8 mouse cellular contexts compared by ENCODE assay signal in the genomic region with DNA sequence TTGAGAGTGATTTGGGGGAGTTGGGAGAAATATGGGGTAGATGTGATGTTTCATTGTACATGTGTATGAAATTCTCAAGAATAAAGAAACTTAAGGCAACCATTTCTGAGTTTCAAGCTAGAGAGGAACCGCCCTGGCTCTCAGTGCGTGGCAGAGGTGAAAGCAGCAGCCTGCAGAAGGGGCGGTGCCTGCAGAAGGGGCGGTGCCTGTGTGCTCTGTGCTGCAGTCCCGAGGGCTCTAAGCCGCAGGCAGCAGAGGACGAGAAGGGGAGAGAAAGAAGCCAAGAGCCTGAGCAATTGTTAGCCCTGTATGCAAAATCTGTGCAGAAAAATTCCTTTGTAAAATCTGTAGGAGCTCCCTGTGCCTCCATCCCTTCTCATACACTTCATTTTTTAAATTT. TPM values are rescaled to one million over a fixed set of nuclear protein-coding genes. Genes with fewer than 3 reads are reported as not detected.
DNase-seq lines count a peak whose midpoint lies in the region; ATAC-seq lines count a peak whose summit lies in the region.

No protein-coding gene starts in this region.

- no peak overlapping the region for H3K4me2 ChIP-seq in neural tube, embryonic 11.5 days (ENCODE audit: low read depth)
- H3K4me2 ChIP-seq in kidney, embryonic 15.5 days = peak overlapping the region; percentile 22; the same call in 1 of the 2 replicates

- no peaks in the 10 kb centered on the region for H3K9me3 ChIP-seq in neural tube, embryonic 11.5 days (ENCODE audit: control insufficient read depth, low read length)
- H3K9me3 ChIP-seq in kidney, embryonic 15.5 days (replicated peaks) = no peaks in the 10 kb centered on the region

- 7% methylated on average over 7 of the region's 7 CpGs for WGBS in neural tube, embryonic 11.5 days
- 5% methylated on average over 7 of the region's 7 CpGs for WGBS in kidney, embryonic 15.5 days

- no peak overlapping the region for H3K4me3 ChIP-seq in neural tube, embryonic 11.5 days (ENCODE audit: low read depth, low read length)
- H3K4me3 ChIP-seq in kidney, embryonic 15.5 days (replicated peaks) = no peak overlapping the region

- peak; percentile 82; the same call in 1 of the 2 replicates for ATAC-seq in neural tube, embryonic 11.5 days (ENCODE audit: insufficient read depth, low FRiP score, low TSS enrichment)
- peak; percentile 87 for ATAC-seq in kidney, embryonic 15.5 days (replicated peaks; ENCODE audit: low FRiP score)

- no peaks in the 10 kb centered on the region for H3K27me3 ChIP-seq in neural tube, embryonic 11.5 days (ENCODE audit: control insufficient read depth, insufficient read depth, low read length)
- no peaks in the 10 kb centered on the region for H3K27me3 ChIP-seq in kidney, embryonic 15.5 days

- H3K4me1 ChIP-seq in neural tube, embryonic 11.5 days (ENCODE audit: control insufficient read depth, insufficient read depth, low read length) = no peaks in the 10 kb centered on the region
- H3K4me1 ChIP-seq in kidney, embryonic 15.5 days = no peaks in the 10 kb centered on the region; the same call in 1 of the 2 replicates

- H3K27ac ChIP-seq in neural tube, embryonic 11.5 days (ENCODE audit: low read depth, low read length) = no peak overlapping the region
- H3K27ac ChIP-seq in kidney, embryonic 15.5 days = no peak overlapping the region

- intact Hi-C loops in left cerebral cortex, postnatal 10 days (cut with DNase I) = no loop called here

- no peak overlapping the region for H3K9ac ChIP-seq in neural tube, embryonic 11.5 days (ENCODE audit: low read length)
- no peak overlapping the region for H3K9ac ChIP-seq in kidney, embryonic 15.5 days

- peak; percentile 46 for DNase-seq in neural tube, embryonic 11.5 days (ENCODE audit: low spot score)
- DNase-seq in neural tube, embryonic 10.5 days (ENCODE audit: extremely low spot score, low spot score) = no peak
- peak; percentile 42 for DNase-seq in embryo, embryonic 9.5 days (ENCODE audit: extremely low spot score)
- DNase-seq in lung, postnatal 36 days = peak; percentile 52
- DNase-seq in layer of hippocampus, postnatal 25 days (ENCODE audit: extremely low spot score in 1 of 2, low spot score in 1 of 2) = no peak
- DNase-seq in urinary bladder, postnatal 14 days (ENCODE audit: low spot score) = no peak
- no peak for DNase-seq in left cerebral cortex, postnatal 10 days (ENCODE audit: extremely low spot score in 1 of 2, low spot score in 2 of 2)

- H3K36me3 ChIP-seq in neural tube, embryonic 11.5 days (ENCODE audit: control insufficient read depth, insufficient read depth, low read length) = no peaks in the 10 kb centered on the region
- H3K36me3 ChIP-seq in kidney, embryonic 15.5 days = peaks cover 17% of the 10 kb centered on the region; the same call in 1 of the 2 replicates

RNA-seq across cellular contexts. Expression of a gene that starts 20.8 kb away (rescaled TPM):
- polyA plus RNA-seq in neural tube, embryonic 11.5 days (2014; fragmentation: Nextera tagmentation; extraction: Ambion mirVana) = 0.49 TPM in 1 of 2 replicates, not detected in the other
- polyA plus RNA-seq in kidney, embryonic 15.5 days (2015; fragmentation: Nextera tagmentation; extraction: Ambion mirVana) = 0.10 and 0.15 TPM in 2 replicates
- total RNA-seq in layer of hippocampus, postnatal 25 days (2021) = 1 to 10 TPM; 2.1 to 2.7 TPM
- total RNA-seq in left cerebral cortex, postnatal 10 days (2021) = 1 to 10 TPM; 1.6 to 1.8 TPM

RNA-seq across cellular contexts. Expression of a gene that starts 51.4 kb away (rescaled TPM):
- 4.1 and 5.2 TPM in 2 replicates for polyA plus RNA-seq in neural tube, embryonic 11.5 days (2014; fragmentation: Nextera tagmentation; extraction: Ambion mirVana)
- polyA plus RNA-seq in kidney, embryonic 15.5 days (2015; fragmentation: Nextera tagmentation; extraction: Ambion mirVana) = 2.5 and 3.5 TPM in 2 replicates
- total RNA-seq in layer of hippocampus, postnatal 25 days (2021) = 10 to 100 TPM; 13.0 to 13.5 TPM
- 10 to 100 TPM; 13.5 to 13.9 TPM for total RNA-seq in left cerebral cortex, postnatal 10 days (2021)

RNA-seq across cellular contexts. Expression of a gene that starts 51.6 kb away (rescaled TPM):
- polyA plus RNA-seq in neural tube, embryonic 11.5 days (2014; fragmentation: Nextera tagmentation; extraction: Ambion mirVana) = 3.5 and 3.9 TPM in 2 replicates
- polyA plus RNA-seq in kidney, embryonic 15.5 days (2015; fragmentation: Nextera tagmentation; extraction: Ambion mirVana) = 1.5 and 4.5 TPM in 2 replicates
- total RNA-seq in layer of hippocampus, postnatal 25 days (2021) = 10 to 100 TPM; 21.4 to 31.4 TPM
- total RNA-seq in left cerebral cortex, postnatal 10 days (2021) = 10 to 100 TPM; 11.1 to 14.9 TPM

Comparison
In these comparisons a context has a peak if more than half of its experiments do, and no peak if none do; other contexts are left out.
1. DNase-seq: peak in neural tube, embryonic 11.5 days (single experiment), embryo, embryonic 9.5 days (single experiment) and lung, postnatal 36 days (single experiment); none in neural tube, embryonic 10.5 days (single experiment), layer of hippocampus, postnatal 25 days (0 of 2), urinary bladder, postnatal 14 days (single experiment) and left cerebral cortex, postnatal 10 days (0 of 2).